Mouse (Mus musculus) inflammation-experienced regulatory T-cells (primary cell): ENCODE data around the gene Fcgr4. TPM values are rescaled to one million over a fixed set of nuclear protein-coding genes. Genes with fewer than 3 reads are reported as not detected.

Source experiments
- polyA plus RNA-seq, 2 experiments: library from polyadenylated mRNA; unstranded; fragments of 100-300 nt; shearing (Covaris generic); gene quantifications; one replicate each; pipeline ENCODE4 v1.2.1; 2017

Gene Fcgr4
- polyA plus RNA-seq, result 1 to 10 TPM in 1 of 2 experiments, under 1 TPM in 1; 0.17 to 2.2 TPM

GRCm38 (mm10) chr1:171018737-171019136 lies at the start of gene Fcgr4:
Fcgr4 (plus strand) TSS chr1:171018920.

GRCm38 (mm10) chr1:170976447-170976846 lies 42.3 kb upstream of the Fcgr4 start, which contains the start of gene Fcgr2b:
Fcgr2b (minus strand) TSS chr1:170976547.

GRCm38 (mm10) chr1:171064491-171065242 lies 45.9 kb downstream of the Fcgr4 start, which contains the start of gene Fcgr3:
Fcgr3 (minus strand) TSS chr1:171064935.

Other genes with a start within 250 kb of the Fcgr4 start
- gene Atf6, start 151.1 kb upstream of the Fcgr4 start, polyA plus RNA-seq, result 10 to 100 TPM in 1 of 2 experiments, 1 to 10 TPM in 1; 7.5 to 11.2 TPM
- 1 to 10 TPM in 1 of 2 experiments, not detected in 1; 1.7 TPM for gene Gm26620, start 133.9 kb upstream of the Fcgr4 start, polyA plus RNA-seq
- gene Dusp12, start 133.4 kb upstream of the Fcgr4 start, polyA plus RNA-seq, result 10 to 100 TPM; 34.1 to 39.8 TPM
- gene Fcrlb, start 106.0 kb upstream of the Fcgr4 start, polyA plus RNA-seq, result not detected
- gene Fcrla, start 91.3 kb upstream of the Fcgr4 start, polyA plus RNA-seq, result 1 to 10 TPM; 1.3 to 2.1 TPM
- gene Fcgr2b, start 42.4 kb upstream of the Fcgr4 start, polyA plus RNA-seq, result 1 to 10 TPM; 1.5 to 4.3 TPM
- gene Fcgr3, start 46.0 kb downstream of the Fcgr4 start, polyA plus RNA-seq, result 1 to 10 TPM in 1 of 2 experiments, under 1 TPM in 1; 0.36 to 4.0 TPM
- 1 to 10 TPM in 1 of 2 experiments, not detected in 1; 3.6 TPM for gene Cfap126, start 95.0 kb downstream of the Fcgr4 start, polyA plus RNA-seq
- gene Sdhc, start 131.7 kb downstream of the Fcgr4 start, polyA plus RNA-seq, result 100 to 1,000 TPM; 156 to 158 TPM
- under 1 TPM in 1 of 2 experiments, not detected in 1; 0.36 TPM for gene Mpz, start 131.8 kb downstream of the Fcgr4 start, polyA plus RNA-seq
- under 1 TPM in 1 of 2 experiments, not detected in 1; 0.17 TPM for gene Pcp4l1, start 177.3 kb downstream of the Fcgr4 start, polyA plus RNA-seq
- 1 to 10 TPM in 1 of 2 experiments, under 1 TPM in 1; 0.27 to 1.2 TPM for gene Nr1i3, start 195.1 kb downstream of the Fcgr4 start, polyA plus RNA-seq
- gene Tomm40l, start 203.6 kb downstream of the Fcgr4 start, polyA plus RNA-seq, result 10 to 100 TPM; 29.9 to 43.7 TPM
- not detected for gene Apoa2, start 206.1 kb downstream of the Fcgr4 start, polyA plus RNA-seq
- 10 to 100 TPM in 1 of 2 experiments, 1 to 10 TPM in 1; 3.4 to 15.4 TPM for gene Fcer1g, start 215.4 kb downstream of the Fcgr4 start, polyA plus RNA-seq
- 1 to 10 TPM in 1 of 2 experiments, not detected in 1; 1.3 TPM for gene Adamts4, start 231.5 kb downstream of the Fcgr4 start, polyA plus RNA-seq
- 100 to 1,000 TPM; 174 to 195 TPM for gene Ndufs2, start 232.5 kb downstream of the Fcgr4 start, polyA plus RNA-seq